In the genomic region with DNA sequence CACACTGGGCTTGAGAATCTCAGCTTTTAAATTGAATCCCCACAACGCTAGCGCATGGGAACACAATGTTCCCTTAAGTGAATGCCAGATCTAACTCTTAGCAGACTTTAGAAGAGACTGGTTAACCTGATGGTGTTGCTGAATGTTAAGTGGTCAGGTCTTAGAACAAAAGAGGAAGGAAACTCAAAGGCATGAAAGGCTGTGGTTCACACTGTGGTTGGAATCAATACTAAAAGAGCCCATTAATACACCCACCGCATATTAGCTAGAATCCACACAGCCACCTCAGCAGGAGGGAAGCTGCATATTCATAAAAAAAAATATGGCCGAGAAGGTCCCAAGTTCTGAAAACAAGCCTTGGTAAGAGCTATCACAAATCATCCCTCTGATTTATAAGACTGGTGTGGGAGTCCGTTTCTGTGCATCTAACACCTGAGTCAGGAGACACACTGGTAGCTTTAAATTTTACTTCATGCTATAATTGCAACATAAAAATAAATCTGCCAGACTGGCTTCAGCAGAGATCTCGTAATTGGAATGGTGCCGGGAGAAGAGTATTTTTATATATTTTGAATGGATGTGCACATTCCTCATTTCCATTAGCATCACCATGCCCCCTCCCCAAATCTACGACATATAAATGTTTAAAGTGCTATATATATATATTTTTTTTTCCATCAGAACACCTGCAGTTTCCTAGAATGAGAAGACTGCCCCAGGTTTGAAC, we compare ENCODE assay signal across 31 mouse cellular contexts.
DNase-seq lines count a peak whose midpoint lies in the region; ATAC-seq lines count a peak whose summit lies in the region.
"Had no signal": no experiment of that assay in that cellular context is flagged by ENCODE, and none has a peak within 500 bp of the region (broad histone marks: within the 10 kb centered on the region; RNA-seq: fewer than 3 reads in every experiment).

No protein-coding gene starts in this region.

- ATAC-seq in frontal cortex, adult (ENCODE audit: low TSS enrichment) = peak; percentile 52; the same call in 1 of the 2 replicates
- peak; percentile 60 for ATAC-seq in common myeloid progenitor, adult 5-6 weeks (replicated peaks; ENCODE audit: low read depth, poor library complexity, severe bottlenecking)
- peak; percentile 53; the same call in 1 of the 2 replicates for ATAC-seq in neural tube, embryonic 14.5 days (ENCODE audit: low read depth)
- no peak for ATAC-seq in liver, embryonic 11.5 days (replicated peaks; ENCODE audit: low FRiP score)
- ATAC-seq: CD4-positive, CD25-positive, alpha-beta regulatory T cell, adult 4 months; forebrain, embryonic 15.5 days; inflammation-experienced regulatory T-cells, adult 6 months had no signal

- no peak for DNase-seq in frontal cortex, postnatal 10 days (ENCODE audit: low spot score in 2 of 2)
- peak; percentile 51 for DNase-seq in 416B (ENCODE audit: low read depth)
- DNase-seq in layer of hippocampus, postnatal 10 days (ENCODE audit: low spot score in 2 of 2) = no peak
- DNase-seq in liver, embryonic 11.5 days (ENCODE audit: low spot score) = no peak
- DNase-seq: cerebellum, adult 8-10 months; cerebellum, postnatal 36 days; embryo, embryonic 11 days; gastrocnemius, postnatal 10 days; heart, postnatal 36 days; kidney, adult 11 months; kidney, postnatal 25 days; lung, embryonic 14.5 days; lung, postnatal 14 days; right cerebral cortex, postnatal 4 days; thymus, adult 18-20 months; thymus, postnatal 25 days had no signal

- no peaks in the 10 kb centered on the region for H3K36me3 ChIP-seq in neural tube, embryonic 14.5 days (ENCODE audit: control insufficient read depth, insufficient read depth, low read length)
- H3K36me3 ChIP-seq in liver, embryonic 11.5 days (ENCODE audit: control insufficient read depth, insufficient read depth, low read length) = no peaks in the 10 kb centered on the region
- H3K36me3 ChIP-seq: embryonic facial prominence, embryonic 12.5 days; forebrain, embryonic 15.5 days; heart, embryonic 15.5 days; hindbrain, embryonic 13.5 days; kidney, embryonic 15.5 days; limb, embryonic 10.5 days; limb, embryonic 15.5 days; midbrain, embryonic 12.5 days had no signal

- no peaks in the 10 kb centered on the region for H3K9me3 ChIP-seq in neural tube, embryonic 14.5 days (ENCODE audit: control insufficient read depth, low read length)
- no peaks in the 10 kb centered on the region for H3K9me3 ChIP-seq in liver, embryonic 11.5 days (ENCODE audit: control insufficient read depth, low read length)
- H3K9me3 ChIP-seq: embryonic facial prominence, embryonic 12.5 days; forebrain, embryonic 15.5 days; heart, embryonic 15.5 days; hindbrain, embryonic 13.5 days; kidney, embryonic 15.5 days; limb, embryonic 10.5 days; limb, embryonic 15.5 days; midbrain, embryonic 12.5 days had no signal

- H3K4me3 ChIP-seq in neural tube, embryonic 14.5 days (ENCODE audit: low read depth, low read length) = no peak overlapping the region
- H3K4me3 ChIP-seq in liver, embryonic 11.5 days (ENCODE audit: low read depth, low read length) = no peak overlapping the region
- H3K4me3 ChIP-seq: embryonic facial prominence, embryonic 12.5 days; forebrain, embryonic 15.5 days; heart, embryonic 15.5 days; hindbrain, embryonic 13.5 days; kidney, embryonic 15.5 days; limb, embryonic 10.5 days; limb, embryonic 15.5 days; midbrain, embryonic 12.5 days had no signal

- no peaks in the 10 kb centered on the region for H3K27me3 ChIP-seq in neural tube, embryonic 14.5 days (ENCODE audit: control insufficient read depth, insufficient read depth, low read length)
- H3K27me3 ChIP-seq in liver, embryonic 11.5 days (replicated peaks; ENCODE audit: control insufficient read depth, insufficient read depth, low read length) = no peaks in the 10 kb centered on the region
- H3K27me3 ChIP-seq: embryonic facial prominence, embryonic 12.5 days; forebrain, embryonic 15.5 days; heart, embryonic 15.5 days; hindbrain, embryonic 13.5 days; kidney, embryonic 15.5 days; limb, embryonic 15.5 days; midbrain, embryonic 12.5 days had no signal

- WGBS in neural tube, embryonic 14.5 days = 63% methylated on average over 8 of the region's 8 CpGs
- 74% methylated on average over 8 of the region's 8 CpGs for WGBS in liver, embryonic 11.5 days

- no peak overlapping the region for H3K4me2 ChIP-seq in neural tube, embryonic 14.5 days (ENCODE audit: low read depth, low read length)
- no peak overlapping the region for H3K4me2 ChIP-seq in liver, embryonic 11.5 days
- H3K4me2 ChIP-seq: embryonic facial prominence, embryonic 12.5 days; forebrain, embryonic 15.5 days; heart, embryonic 15.5 days; hindbrain, embryonic 13.5 days; kidney, embryonic 15.5 days; limb, embryonic 15.5 days; lung, embryonic 14.5 days; midbrain, embryonic 12.5 days had no signal

- no peaks in the 10 kb centered on the region for H3K4me1 ChIP-seq in neural tube, embryonic 14.5 days (ENCODE audit: control insufficient read depth, insufficient read depth, low read length)
- no peaks in the 10 kb centered on the region for H3K4me1 ChIP-seq in liver, embryonic 11.5 days (replicated peaks; ENCODE audit: control insufficient read depth, insufficient read depth, low read length)
- H3K4me1 ChIP-seq: embryonic facial prominence, embryonic 12.5 days; forebrain, embryonic 15.5 days; heart, embryonic 15.5 days; hindbrain, embryonic 13.5 days; kidney, embryonic 15.5 days; limb, embryonic 10.5 days; limb, embryonic 15.5 days; midbrain, embryonic 12.5 days had no signal

- H3K9ac ChIP-seq in neural tube, embryonic 14.5 days (replicated peaks; ENCODE audit: low read depth, low read length) = no peak overlapping the region
- no peak overlapping the region for H3K9ac ChIP-seq in liver, embryonic 11.5 days (ENCODE audit: low read depth, low read length)
- H3K9ac ChIP-seq: embryonic facial prominence, embryonic 12.5 days; forebrain, embryonic 15.5 days; heart, embryonic 15.5 days; hindbrain, embryonic 13.5 days; kidney, embryonic 15.5 days; limb, embryonic 15.5 days; liver, embryonic 14.5 days; lung, embryonic 14.5 days; midbrain, embryonic 12.5 days had no signal

- no peak overlapping the region for H3K27ac ChIP-seq in neural tube, embryonic 14.5 days (ENCODE audit: low read depth, low read length)
- H3K27ac ChIP-seq in liver, embryonic 11.5 days (ENCODE audit: low read depth, low read length) = no peak overlapping the region
- H3K27ac ChIP-seq: embryonic facial prominence, embryonic 12.5 days; forebrain, embryonic 15.5 days; heart, embryonic 15.5 days; hindbrain, embryonic 13.5 days; kidney, embryonic 15.5 days; limb, embryonic 10.5 days; limb, embryonic 15.5 days; liver, embryonic 14.5 days; midbrain, embryonic 12.5 days; stomach, postnatal 0 days had no signal
